Mouse (Mus musculus) hematopoietic stem cell, adult 5-6 weeks (primary cell): ENCODE results near the gene Asic4. TPM values are rescaled to one million over a fixed set of nuclear protein-coding genes. Genes with fewer than 3 reads are reported as not detected.
A peak's percentile ranks its signal among the peaks of the same experiment; 100 is the strongest.

Source experiments
- ATAC-seq, 2 experiments: fragments of 125-278 bp in 1 of 2; replicated peaks in 1 of 2; 2 replicates each; pipeline ENCODE4 v1.8.0; 2016 to 2017; ENCODE audit warnings: inconsistent platforms in 2 of 2, mild to moderate bottlenecking in 2 of 2, moderate number of reproducible peaks in 2 of 2, low read depth in 1 of 2, moderate TSS enrichment in 1 of 2; ENCODE audit not compliant: low FRiP score in 2 of 2, poor library complexity in 2 of 2, severe bottlenecking in 2 of 2, insufficient read depth in 1 of 2, low TSS enrichment in 1 of 2
- total RNA-seq: library from RNA; stranded (forward); fragments of 172-1452, 232-1000 nt; gene quantifications from 2 replicates; pipeline ENCODE4 v1.2.3, GENCODE M21; 2017

Asic4 gene
- total RNA-seq, 1 experiment from 2014 or later: not detected

DNA sequence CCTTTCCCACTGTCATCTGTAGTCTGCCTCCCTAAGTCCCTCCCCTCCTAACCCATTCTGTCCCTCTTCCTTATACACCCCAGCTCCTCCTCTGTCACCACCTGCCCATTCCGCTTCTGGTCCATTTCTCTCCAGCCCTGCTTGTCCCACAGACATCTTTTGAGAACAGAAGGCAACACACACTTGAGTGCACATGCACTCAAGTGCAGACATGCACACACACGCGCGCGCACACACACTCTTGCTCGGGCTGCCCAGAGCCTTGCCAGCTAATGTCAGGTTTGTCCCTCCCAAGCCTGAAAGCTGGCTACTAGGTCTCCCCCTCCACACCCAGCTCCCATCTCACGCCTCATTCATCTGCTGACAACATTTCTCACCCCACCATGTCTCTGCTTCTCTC, 9.6 kb upstream of the Asic4 start:
- ATAC-seq: no peak

DNA sequence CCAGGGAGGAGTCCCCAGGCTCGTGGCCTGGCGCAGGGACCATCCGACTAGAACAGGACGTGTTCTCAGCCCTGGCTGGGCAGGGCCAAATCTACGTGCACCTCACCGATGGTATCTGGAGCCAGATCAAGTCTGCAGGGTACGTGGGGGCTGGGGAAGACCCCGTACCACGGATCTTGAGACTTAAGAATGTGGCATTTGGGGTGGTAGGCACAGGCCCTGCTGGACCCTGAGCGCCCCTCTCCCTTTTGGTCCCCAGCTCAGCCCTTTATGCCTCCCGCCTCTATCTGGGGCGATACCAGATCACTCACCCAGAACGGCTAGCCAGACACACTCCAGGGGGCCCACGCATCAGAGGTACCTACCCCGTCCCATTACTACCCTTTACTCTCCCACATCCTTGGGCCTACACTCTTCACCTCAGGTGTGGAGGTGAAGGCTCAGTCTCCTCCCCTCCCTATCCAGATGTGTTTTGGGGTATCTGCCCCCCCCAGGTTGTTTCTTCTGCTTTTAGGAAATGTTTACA, 8.7 kb upstream of the Asic4 start:
- no peak for ATAC-seq

GRCm38 (mm10) chr1:75442171-75442570, 8.1 kb upstream of the Asic4 start:
- ATAC-seq: no peak

GRCm38 (mm10) chr1:75442811-75443210, 7.4 kb upstream of the Asic4 start:
- no peak for ATAC-seq

DNA sequence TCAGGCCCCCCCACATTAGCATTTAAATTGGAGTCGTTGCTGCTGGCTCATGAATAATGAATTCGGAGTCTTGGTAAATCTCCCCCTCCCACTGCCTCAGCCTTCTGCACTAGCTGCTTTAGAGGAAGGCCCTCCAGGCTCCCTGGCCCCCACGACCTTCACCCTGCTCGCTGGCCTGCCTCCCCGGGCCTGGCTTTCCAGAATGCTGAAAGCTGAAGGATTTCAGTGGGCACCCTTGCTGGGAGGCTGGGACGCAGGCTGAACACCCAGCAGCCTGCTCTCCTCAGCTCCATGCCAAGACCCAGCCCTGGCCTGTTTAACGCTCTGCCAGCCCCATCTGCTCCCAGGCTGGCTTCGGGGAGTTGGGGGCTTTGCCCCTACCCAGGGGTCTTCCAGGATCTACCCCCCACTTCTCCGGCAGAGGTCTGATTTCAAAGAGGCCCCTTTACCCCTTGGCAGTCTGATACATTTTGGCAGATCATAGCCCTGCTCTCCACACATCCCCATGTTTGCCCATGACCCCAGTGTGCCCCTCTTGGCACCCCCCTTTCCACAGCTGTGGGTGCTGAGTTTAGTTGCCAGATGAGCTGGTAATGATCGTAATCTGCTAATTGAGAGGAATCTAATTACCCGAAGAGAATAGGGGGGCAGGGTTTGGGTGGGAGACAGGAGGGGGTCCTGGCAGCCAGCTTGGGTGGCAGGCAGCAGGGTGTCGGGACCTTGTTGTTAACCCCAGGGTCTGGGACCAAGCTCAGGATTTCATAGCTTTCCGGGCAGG, 6.8 kb upstream of the Asic4 start:
- no peak for ATAC-seq

- no peak for ATAC-seq
These were observed 6.0 kb upstream of the Asic4 start for GRCm38 (mm10) chr1:75444208-75444607.

DNA sequence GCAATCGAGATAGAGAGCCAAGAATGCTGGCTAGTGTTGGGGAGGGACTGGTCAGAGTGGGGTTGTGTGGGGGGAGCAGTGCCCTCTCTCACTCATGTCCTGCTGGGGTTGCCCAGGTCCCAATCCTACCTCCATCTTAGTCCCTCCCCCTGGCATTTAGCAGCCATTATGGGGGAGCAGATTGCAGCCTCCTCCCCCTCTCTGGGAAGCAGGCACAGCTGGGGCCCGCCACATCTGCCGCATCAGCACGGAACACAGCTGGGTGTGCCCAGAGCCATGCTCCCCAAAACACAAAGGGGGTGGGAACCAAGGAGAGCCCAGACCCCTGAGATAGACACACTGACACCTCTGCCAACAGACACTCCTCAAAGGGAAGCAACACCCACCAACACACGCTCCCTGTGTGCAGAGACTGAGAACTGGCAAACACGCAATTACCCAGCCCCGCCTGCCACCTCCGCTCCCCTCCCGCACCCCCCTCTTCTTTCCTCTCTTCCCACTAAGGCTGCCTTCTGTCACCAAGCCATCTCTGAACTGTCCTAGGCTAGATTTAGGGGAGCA, 5.0 kb upstream of the Asic4 start:
- ATAC-seq: 0 out of 4 replicates have a peak, but pooled peaks of 1 of the 2 experiments have one; percentile 6

- ATAC-seq: peak; percentile 52 to 70
These were observed 4.3 kb upstream of the Asic4 start for GRCm38 (mm10) chr1:75445751-75446611.

DNA sequence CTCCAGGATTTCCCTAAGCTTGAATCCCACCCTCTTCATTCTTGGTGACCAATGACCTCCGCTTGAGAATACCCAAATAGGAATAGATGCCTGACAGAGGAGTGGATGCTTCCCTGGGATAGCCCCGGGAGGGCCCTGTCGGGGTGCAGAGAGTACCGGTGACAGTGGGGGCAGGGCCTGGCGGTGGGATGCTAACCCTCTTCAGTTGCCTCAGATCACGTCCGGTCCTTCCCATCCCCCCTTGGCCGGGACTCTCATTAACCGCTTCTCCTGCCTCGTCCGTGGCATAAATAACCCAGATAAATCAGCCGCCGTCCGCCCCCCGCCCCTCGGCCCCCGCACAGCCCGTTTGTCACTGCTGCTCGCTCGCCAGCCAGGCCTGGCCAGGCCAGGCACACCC, 3.6 kb upstream of the Asic4 start:
- no peak for ATAC-seq

DNA sequence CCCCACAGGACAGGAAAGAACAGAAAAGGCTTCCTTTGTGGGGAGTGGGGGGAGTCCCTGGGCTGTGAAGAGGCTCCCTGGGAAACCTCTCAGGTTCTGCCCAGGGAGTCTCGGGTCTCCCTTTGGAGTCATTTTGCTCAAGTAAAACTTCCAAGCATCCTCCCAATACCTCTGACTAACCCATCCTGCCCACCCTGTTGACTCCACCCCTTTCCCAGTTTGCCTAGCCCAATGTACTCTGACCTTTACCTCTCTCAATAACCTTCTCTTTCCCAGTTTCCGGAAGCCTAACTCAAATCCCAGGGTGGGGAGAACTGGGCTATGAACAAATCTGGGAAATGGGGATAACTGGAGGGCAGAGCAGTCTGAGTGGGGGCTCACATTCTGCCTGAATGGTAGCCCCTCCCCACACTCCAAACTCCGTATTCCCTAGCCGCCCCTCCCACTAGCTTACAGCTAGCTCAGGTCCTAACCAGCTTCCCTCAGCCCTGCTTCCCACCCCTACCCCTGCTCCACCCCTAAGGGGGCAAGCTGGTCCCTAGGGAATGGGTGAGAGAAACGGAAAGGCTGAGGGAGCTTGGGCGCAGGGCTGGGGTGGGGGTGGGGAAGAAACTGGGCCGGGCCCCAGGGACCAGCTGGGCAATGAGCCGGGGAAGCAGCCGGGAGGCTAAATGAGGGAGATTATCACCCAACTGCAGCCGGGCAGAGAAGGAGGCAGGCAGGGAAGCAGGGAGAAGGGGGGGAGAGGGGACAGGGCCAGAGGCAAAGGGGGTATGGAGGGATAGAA, 2.8 kb upstream of the Asic4 start:
- ATAC-seq: no peak

- no peak for ATAC-seq
These were observed 2.2 kb upstream of the Asic4 start for GRCm38 (mm10) chr1:75448052-75448431.

DNA sequence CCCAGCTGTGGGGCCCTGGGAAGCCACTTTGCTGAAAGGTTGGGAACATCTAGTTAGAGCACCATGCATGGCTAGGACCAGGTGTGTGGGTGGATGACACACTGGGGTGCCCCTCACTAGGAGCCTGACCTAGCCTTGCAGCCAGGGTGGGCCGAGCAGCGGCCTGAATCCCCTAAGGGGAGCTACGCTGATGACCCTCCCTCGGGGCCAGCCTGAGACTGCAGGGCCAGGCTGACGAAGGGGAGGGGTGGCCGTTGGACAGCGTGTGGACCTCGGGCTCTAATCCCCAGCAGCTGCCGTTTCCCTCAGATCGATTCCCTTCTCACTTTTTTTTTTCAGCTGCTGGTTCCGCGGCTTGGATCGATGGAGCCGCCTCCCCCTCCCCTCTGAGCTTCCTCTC, 1.3 kb upstream of the Asic4 start:
- ATAC-seq: no peak

- ATAC-seq: no peak
These were observed 680 bp upstream of the Asic4 start for GRCm38 (mm10) chr1:75449377-75450135.

DNA sequence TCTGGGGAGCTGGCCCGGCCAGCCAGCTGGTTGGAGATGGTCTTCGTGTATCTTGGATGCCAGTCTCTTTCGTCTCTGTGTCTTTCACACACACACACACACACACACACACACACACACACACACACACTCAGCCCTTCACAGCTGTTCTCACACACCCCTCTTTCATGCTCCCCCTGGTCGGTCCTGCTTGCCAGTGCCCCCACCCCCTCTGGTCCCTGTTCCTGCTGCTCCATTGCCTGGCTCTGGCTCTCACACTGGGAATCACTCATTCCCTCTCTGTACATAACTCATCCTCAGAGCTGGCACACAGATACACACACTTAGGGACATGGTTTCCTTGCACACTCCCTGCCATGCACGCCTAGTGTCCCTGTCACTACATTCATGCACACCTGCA, 1.7 kb downstream of the Asic4 start:
- ATAC-seq: no peak

DNA sequence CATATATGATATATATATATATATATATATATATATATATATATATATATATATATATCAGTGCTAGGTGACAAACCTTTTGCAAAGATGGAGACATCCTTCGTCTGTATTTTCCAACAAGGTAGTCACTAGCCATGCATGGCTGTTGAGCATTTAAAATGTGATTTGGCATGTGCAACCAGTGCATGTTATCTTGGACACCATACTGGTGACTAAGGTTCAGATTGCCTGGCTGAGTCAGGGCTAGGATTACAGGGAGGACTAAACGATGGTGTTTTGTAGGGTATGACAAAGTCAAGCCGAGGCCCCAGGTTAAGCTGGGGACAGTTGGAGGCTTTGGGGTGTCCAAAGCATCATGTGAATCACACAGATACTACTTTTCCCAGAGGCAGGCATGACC, 5.2 kb downstream of the Asic4 start:
- no peak for ATAC-seq

DNA sequence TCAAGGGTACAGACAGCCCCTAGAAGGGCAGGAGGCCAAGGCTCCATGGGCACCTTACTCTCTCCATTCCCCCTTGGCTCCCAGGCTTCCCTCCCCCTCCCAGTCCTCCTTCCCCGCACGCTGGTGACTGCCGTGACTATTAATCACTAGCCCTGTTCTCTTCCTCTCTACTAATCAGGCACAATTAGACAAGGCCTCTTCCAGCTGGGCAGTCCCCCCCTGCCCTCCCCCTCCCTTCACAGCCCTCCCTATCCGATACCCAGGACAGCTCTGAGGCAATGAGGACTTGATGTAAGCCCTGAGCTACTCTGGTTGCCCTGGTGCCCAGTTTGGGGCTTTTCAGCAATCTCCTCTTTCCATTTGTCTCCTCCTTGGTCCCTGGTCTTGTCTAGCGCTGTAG, 5.7 kb downstream of the Asic4 start:
- no peak for ATAC-seq
